Mouse (Mus musculus) gastrocnemius, adult 18-20 months (tissue): ENCODE measurements around the gene Sec24a. TPM values are rescaled to one million over a fixed set of nuclear protein-coding genes. Genes with fewer than 3 reads are reported as not detected.

ENCODE experiments used
- DNase-seq: peaks from one replicate; pipeline ENCODE4 v3.0.0; 2021; ENCODE audit warnings: low spot score
- total RNA-seq, 2 experiments: library from RNA; stranded (reverse); gene quantifications; 2 replicates each; pipeline ENCODE4 v1.2.3; 2021

Sec24a gene
- total RNA-seq, 2 experiments from 2014 or later, result 32.4 to 42.5 TPM

GRCm38 (mm10) chr11:51650261-51650660 is 113.2 kb downstream of the Sec24a start:
- no peak for DNase-seq

- DNase-seq, result no peak
Measured at GRCm38 (mm10) chr11:51649889-51650199, 113.6 kb downstream of the Sec24a start.

DNA sequence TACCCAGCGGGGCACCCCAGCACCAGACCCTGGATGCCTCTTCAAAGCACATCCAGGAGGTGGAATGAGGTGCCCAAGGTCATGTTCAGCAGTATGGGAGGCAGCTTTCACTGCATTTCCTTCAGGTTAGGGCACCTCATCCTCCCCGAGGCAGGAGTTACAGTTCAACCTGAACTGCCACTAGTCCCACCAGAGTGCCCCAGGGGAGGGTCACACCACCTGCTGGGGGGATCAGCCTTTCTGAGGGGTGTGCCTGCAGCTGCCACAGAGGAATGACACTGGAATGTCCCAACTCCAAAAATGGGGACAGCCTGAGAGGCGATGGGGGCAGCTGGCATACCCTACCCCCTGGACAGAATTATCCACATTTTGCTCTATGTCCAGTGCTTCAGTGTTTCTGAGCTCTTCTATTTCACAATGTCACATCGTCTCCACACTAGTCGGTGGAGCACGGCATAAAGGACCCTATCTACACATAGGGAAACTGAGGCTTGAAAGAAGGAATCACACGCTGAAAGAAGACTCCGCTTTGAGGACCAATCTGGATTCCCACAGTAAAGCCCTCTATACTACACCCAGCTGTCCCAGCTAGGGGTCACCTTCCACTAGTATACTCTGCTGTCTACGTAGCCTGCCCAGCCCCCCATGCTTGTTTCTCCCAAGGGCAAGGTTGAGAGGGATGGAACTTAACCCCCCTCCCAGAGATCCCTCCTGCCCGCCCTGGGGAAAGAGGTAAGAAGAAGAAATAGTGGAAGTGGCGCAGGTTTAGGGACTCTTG is 114.1 kb downstream of the Sec24a start:
- no peak for DNase-seq

GRCm38 (mm10) chr11:51648566-51648965 is 114.9 kb downstream of the Sec24a start:
- no peak for DNase-seq

- no peak for DNase-seq
Measured at GRCm38 (mm10) chr11:51646751-51647667, 116.4 kb downstream of the Sec24a start.

DNA sequence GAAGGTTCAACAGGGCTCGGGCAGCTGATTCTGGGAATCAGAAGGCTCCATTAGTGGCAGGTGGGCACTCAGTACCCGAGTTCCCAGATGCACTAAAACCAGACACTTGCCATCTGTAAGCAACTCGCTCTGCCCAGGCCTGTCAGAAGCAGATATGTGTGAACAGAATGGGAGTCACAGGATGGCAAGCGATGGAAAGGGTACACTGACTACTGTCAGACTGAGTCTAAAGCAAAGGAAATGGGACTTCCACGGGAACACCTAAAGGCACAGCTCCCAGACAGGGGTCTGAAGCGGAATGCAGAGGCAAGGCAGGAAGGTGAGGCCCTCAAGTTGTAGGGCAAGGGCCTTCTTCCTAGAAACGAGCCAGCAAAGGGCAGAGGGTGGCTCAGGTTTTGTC is 117.2 kb downstream of the Sec24a start:
- DNase-seq, result no peak

DNA sequence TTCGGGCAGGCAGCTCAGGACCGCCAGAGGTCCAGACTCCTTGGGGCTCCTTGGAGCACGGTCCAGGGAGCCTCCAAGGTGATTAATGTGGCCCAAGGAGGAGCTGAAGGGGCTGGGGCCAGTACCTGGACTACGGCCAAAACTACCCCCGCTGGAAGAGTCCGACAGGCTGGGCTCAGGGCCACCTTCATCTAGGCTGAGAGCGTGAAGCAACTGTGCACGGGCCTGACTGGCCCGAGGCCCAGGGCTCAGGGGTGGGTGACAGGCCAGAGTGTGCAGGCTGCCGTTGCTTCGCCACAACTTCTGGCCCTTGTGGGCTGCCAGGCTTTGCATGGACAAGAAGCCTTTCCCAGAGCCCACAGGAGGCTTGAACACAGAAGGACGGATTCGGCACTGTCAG is 118.1 kb downstream of the Sec24a start:
- no peak for DNase-seq

DNA sequence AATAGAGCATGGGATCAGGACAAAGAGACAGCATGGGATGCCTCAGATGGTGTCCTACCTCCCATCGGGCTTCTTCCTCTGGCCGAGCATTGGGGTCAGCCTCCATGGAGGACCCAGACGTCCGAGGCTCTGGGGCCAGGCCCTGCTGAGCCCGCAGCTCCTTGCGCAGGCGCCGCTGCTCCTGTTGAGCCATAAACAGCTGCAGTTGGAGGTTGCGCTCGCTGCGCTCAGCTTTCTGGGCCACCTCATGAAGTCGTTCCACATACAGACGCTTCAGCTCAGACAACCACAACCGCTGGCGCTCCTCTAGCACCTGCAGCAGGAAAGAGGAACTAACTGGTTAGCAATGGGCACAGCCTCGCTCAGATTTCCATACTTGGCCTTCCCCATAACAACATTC is 119.2 kb downstream of the Sec24a start:
- DNase-seq, result no peak

DNA sequence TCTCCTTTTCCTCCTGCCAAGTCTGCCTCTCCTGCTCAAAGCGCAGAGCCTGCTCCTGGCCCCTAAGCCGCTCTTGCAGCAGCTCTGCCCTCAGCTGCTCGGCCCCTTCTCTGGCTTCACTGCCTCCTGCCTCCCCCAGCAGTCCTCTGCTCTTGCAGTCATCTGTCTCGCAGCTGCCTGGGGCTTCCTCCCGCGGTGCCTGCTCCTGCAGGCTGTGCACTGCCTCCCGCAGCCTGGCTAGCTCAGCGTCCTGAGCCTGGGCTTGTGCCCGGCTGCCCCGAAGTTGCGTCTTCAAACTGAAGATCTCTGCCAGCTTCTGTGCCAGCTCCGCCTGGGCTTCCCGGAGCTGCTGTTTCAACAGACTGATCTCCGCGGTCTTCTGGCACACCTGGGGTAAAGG is 119.7 kb downstream of the Sec24a start:
- no peak for DNase-seq

- DNase-seq, result no peak
Measured at GRCm38 (mm10) chr11:51643202-51643601, 120.2 kb downstream of the Sec24a start.

Other genes starting within 250 kb of the Sec24a start
- gene Phykpl, start 178.9 kb downstream of the Sec24a start, total RNA-seq, result 10 to 100 TPM; 10.9 to 11.9 TPM
- gene Hnrnpab, start 156.8 kb downstream of the Sec24a start, total RNA-seq, result 100 to 1,000 TPM; 103 to 109 TPM
- gene Nhp2, start 143.9 kb downstream of the Sec24a start, total RNA-seq, result 10 to 100 TPM; 24.2 to 28.1 TPM
- gene Rmnd5b, start 127.7 kb downstream of the Sec24a start, total RNA-seq, result 10 to 100 TPM; 10.7 to 12.7 TPM
- 1 to 10 TPM; 2.0 to 2.6 TPM for gene N4bp3, start 112.8 kb downstream of the Sec24a start, total RNA-seq
- under 1 TPM; 0.09 to 0.14 TPM for gene D930048N14Rik, start 112.7 kb downstream of the Sec24a start, total RNA-seq
- gene 0610009B22Rik, start 74.8 kb downstream of the Sec24a start, total RNA-seq, result 10 to 100 TPM; 40.2 to 46.1 TPM
- 100 to 1,000 TPM; 433 to 496 TPM for gene Sar1b, start 53 bp upstream of the Sec24a start, total RNA-seq
- 1 to 10 TPM; 6.5 to 9.4 TPM for gene Jade2, start 94.0 kb upstream of the Sec24a start, total RNA-seq
- 10 to 100 TPM; 24.3 to 27.2 TPM for gene Cdkn2aipnl, start 204.0 kb upstream of the Sec24a start, total RNA-seq
- gene Ube2b, start 237.1 kb upstream of the Sec24a start, total RNA-seq, result 100 to 1,000 TPM; 574 to 604 TPM
- 1 to 10 TPM; 3.0 to 4.6 TPM for gene Cdkl3, start 240.6 kb upstream of the Sec24a start, total RNA-seq